Mouse (Mus musculus): ENCODE results near the gene Cadm1. TPM values are rescaled to one million over a fixed set of nuclear protein-coding genes. Genes with fewer than 3 reads are reported as not detected.

The Cadm1 gene
- polyA plus RNA-seq, 1 experiment from 2014 or later = 105 TPM

DNA sequence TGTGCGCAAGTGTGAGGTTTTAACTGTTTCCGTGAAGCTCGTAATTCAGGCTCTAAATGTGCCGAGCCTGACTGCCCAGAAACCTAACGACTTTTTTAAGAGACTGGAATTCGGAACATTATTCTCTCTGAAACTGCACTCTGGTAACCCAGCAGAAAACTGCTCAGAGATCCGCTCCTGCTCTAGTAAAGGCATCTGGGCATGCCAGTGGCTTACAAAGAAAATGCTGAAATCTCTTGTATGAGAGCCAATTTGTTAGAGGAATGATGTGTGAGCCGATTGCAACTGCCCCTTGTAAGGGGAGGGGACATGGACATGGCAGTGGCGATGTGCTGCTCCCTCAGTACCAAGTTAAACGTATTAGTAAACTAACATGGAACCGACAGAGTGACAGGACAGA is 240.9 kb downstream of the Cadm1 start:
- Histone ChIP-seq H3K9me3 (ENCODE audit: control insufficient read depth, low read length) (no peaks in the 10 kb centered on the region), H3K4me3 (ENCODE audit: low read depth, low read length) (no peak overlapping the region)

GRCm38 (mm10) chr9:47771953-47772352 is 242.0 kb downstream of the Cadm1 start:
- ATAC-seq (replicated peaks; ENCODE audit: low FRiP score) (no peak), DNase-seq (ENCODE audit: low spot score) (no peak)
- Histone ChIP-seq H3K4me1 (replicated peaks; ENCODE audit: control insufficient read depth, insufficient read depth, low read length) (peaks cover 3% of the 10 kb centered on the region; the same call in 1 of the 2 replicates), H3K9me3 (ENCODE audit: control insufficient read depth, low read length) (no peaks in the 10 kb centered on the region), H3K9ac (ENCODE audit: low read length) (no peak overlapping the region), H3K4me2 (ENCODE audit: low read depth, low read length, severe bottlenecking) (no peak overlapping the region), H3K27me3 (ENCODE audit: control insufficient read depth, insufficient read depth, low read length) (no peaks in the 10 kb centered on the region), H3K36me3 (ENCODE audit: control insufficient read depth, insufficient read depth, low read length) (no peaks in the 10 kb centered on the region), H3K27ac (ENCODE audit: low read depth, low read length) (no peak overlapping the region), H3K4me3 (ENCODE audit: low read depth, low read length) (no peak overlapping the region)
- 91% methylated on average over 5 of the region's 5 CpGs for WGBS

More for the DNA sequence above, 240.9 kb downstream of the Cadm1 start:
- no peaks in the 10 kb centered on the region for H3K36me3 ChIP-seq (ENCODE audit: control insufficient read depth, insufficient read depth, low read length)
- H3K9ac ChIP-seq (ENCODE audit: low read length) = no peak overlapping the region
- 69% methylated on average over 11 of the region's 11 CpGs for WGBS
- H3K27ac ChIP-seq (ENCODE audit: low read depth, low read length) = no peak overlapping the region
- H3K27me3 ChIP-seq (ENCODE audit: control insufficient read depth, insufficient read depth, low read length) = no peaks in the 10 kb centered on the region
- ATAC-seq (replicated peaks; ENCODE audit: low FRiP score) (no peak), DNase-seq (ENCODE audit: low spot score) (no peak)
- H3K4me1 ChIP-seq (replicated peaks; ENCODE audit: control insufficient read depth, insufficient read depth, low read length) = peaks cover 3% of the 10 kb centered on the region; the same call in 1 of the 2 replicates
- no peak overlapping the region for H3K4me2 ChIP-seq (ENCODE audit: low read depth, low read length, severe bottlenecking)

DNA sequence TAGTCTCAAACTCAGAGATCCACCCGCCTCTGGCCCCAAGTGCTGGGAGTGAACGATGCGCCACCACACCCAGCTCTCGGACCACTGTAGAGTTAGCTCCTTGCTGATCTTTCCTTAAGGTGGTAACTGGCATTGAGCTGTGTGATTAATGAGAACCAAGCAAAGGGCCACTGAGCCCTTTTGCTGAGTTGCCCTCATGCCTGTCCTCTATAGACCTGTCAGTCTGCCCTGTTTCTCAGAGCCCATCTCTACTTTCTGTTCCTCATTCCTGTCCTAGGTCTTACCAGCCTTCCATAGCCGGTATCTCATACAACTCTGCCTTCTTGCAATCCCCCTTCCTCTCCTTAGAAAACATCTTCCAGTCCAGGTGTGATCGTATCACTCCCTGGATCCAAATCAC is 242.8 kb downstream of the Cadm1 start:
- no peak overlapping the region for H3K4me2 ChIP-seq (ENCODE audit: low read depth, low read length, severe bottlenecking)
- H3K27ac ChIP-seq (ENCODE audit: low read depth, low read length) = no peak overlapping the region
- DNase-seq (ENCODE audit: low spot score) (no peak), ATAC-seq (replicated peaks; ENCODE audit: low FRiP score) (no peak)
- no peaks in the 10 kb centered on the region for H3K27me3 ChIP-seq (ENCODE audit: control insufficient read depth, insufficient read depth, low read length)
- 93% methylated on average over 6 of the region's 6 CpGs for WGBS
- no peak overlapping the region for H3K9ac ChIP-seq (ENCODE audit: low read length)
- peaks cover 3% of the 10 kb centered on the region; the same call in 1 of the 2 replicates for H3K4me1 ChIP-seq (replicated peaks; ENCODE audit: control insufficient read depth, insufficient read depth, low read length)
- no peaks in the 10 kb centered on the region for H3K36me3 ChIP-seq (ENCODE audit: control insufficient read depth, insufficient read depth, low read length)
- no peak overlapping the region for H3K4me3 ChIP-seq (ENCODE audit: low read depth, low read length)
- H3K9me3 ChIP-seq (ENCODE audit: control insufficient read depth, low read length) = no peaks in the 10 kb centered on the region

DNA sequence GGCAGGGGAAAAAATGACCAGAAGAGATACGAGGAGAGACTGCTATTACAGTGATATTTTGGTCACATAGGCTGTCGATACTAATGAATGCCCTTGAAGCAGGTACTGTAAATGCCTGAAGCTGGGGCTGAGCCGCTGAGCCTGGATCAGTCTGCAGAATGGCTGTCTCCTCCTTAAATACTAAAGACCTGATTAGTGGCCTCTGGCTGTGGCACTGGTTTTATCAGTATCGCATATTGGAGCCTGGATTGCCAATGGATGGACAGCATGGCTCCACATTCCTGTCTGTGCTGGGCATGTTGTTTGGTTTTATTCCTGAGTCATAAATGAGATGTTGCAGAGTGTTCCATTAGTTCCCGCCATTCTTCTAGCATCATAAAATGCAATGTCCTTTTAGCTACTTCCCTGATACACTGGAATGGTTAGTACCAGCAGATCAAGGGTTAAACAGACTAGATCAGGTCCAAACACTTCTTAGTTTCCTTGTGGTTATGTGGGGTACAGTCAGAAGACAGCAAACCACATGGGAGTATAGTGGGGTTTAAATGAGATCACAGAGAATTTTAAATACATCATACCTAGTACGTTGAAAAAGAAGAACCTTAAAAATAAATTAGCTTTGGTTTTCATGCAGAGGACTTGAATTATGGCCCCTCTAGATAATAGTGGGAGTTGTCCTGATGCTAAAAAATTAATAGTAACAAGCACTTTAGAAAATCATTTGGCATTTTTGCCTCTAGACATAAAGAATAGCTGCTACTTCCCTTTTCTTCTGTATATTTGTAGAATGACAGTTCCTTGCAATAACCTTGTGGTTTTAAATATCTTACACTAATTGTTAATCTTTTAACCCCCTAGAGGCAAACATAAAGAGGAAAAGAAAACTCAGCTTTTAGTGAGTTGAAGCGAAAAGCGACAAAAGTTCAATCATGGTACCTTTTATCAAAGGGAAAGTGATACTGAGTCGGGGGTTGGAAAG is 247.3 kb downstream of the Cadm1 start:
- no peak overlapping the region for H3K9ac ChIP-seq (ENCODE audit: low read length)
- H3K4me2 ChIP-seq (ENCODE audit: low read depth, low read length, severe bottlenecking) = no peak overlapping the region
- no peak overlapping the region for H3K27ac ChIP-seq (ENCODE audit: low read depth, low read length)
- H3K4me3 ChIP-seq (ENCODE audit: low read depth, low read length) = no peak overlapping the region
- no peaks in the 10 kb centered on the region for H3K27me3 ChIP-seq (ENCODE audit: control insufficient read depth, insufficient read depth, low read length)
- 80% methylated on average over 9 of the region's 9 CpGs for WGBS
- ATAC-seq (replicated peaks; ENCODE audit: low FRiP score) (no peak), DNase-seq (ENCODE audit: low spot score) (no peak)
- H3K36me3 ChIP-seq (ENCODE audit: control insufficient read depth, insufficient read depth, low read length) = no peaks in the 10 kb centered on the region
- H3K4me1 ChIP-seq (replicated peaks; ENCODE audit: control insufficient read depth, insufficient read depth, low read length) = peaks cover 8% of the 10 kb centered on the region
- H3K9me3 ChIP-seq (ENCODE audit: control insufficient read depth, low read length) = no peaks in the 10 kb centered on the region

- H3K27ac ChIP-seq (ENCODE audit: low read depth, low read length) = no peak overlapping the region
- H3K27me3 ChIP-seq (ENCODE audit: control insufficient read depth, insufficient read depth, low read length) = no peaks in the 10 kb centered on the region
- H3K4me1 ChIP-seq (replicated peaks; ENCODE audit: control insufficient read depth, insufficient read depth, low read length) = peaks cover 8% of the 10 kb centered on the region
- H3K9me3 ChIP-seq (ENCODE audit: control insufficient read depth, low read length) = no peaks in the 10 kb centered on the region
- no peak for ATAC-seq (replicated peaks; ENCODE audit: low FRiP score)
- no peak overlapping the region for H3K9ac ChIP-seq (ENCODE audit: low read length)
- 50% methylated on average over 11 of the region's 11 CpGs for WGBS
- H3K36me3 ChIP-seq (ENCODE audit: control insufficient read depth, insufficient read depth, low read length) = no peaks in the 10 kb centered on the region
- H3K4me2 ChIP-seq (ENCODE audit: low read depth, low read length, severe bottlenecking) = no peak overlapping the region
- no peak overlapping the region for H3K4me3 ChIP-seq (ENCODE audit: low read depth, low read length)
- no peak for DNase-seq (ENCODE audit: low spot score)
Measured at GRCm38 (mm10) chr9:47778438-47778837, 248.5 kb downstream of the Cadm1 start.

DNA sequence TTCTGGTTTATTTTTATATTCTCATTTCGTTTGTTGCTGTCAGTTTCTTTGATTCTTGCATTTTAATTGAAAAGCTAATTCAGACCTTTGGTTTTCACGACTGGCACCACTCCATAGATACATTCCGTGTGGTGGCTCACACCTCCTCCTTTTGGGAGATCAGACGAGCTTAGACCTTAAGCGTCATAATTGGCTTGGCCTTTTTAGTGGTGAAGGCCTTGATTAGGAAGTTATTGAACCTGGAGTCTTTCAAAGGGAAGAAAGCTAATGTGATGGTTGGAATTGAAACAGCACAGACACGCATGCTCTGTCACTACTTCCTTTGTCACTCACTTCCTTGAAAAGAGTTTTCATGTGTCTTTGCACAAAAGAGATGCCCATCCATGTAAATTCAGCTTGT is 249.3 kb downstream of the Cadm1 start:
- H3K36me3 ChIP-seq (ENCODE audit: control insufficient read depth, insufficient read depth, low read length) = no peaks in the 10 kb centered on the region
- H3K27ac ChIP-seq (ENCODE audit: low read depth, low read length) = no peak overlapping the region
- WGBS = 30% methylated on average over 6 of the region's 6 CpGs
- H3K4me3 ChIP-seq (ENCODE audit: low read depth, low read length) = no peak overlapping the region
- DNase-seq (ENCODE audit: low spot score) = no peak
- no peak overlapping the region for H3K4me2 ChIP-seq (ENCODE audit: low read depth, low read length, severe bottlenecking)
- H3K27me3 ChIP-seq (ENCODE audit: control insufficient read depth, insufficient read depth, low read length) = no peaks in the 10 kb centered on the region
- no peaks in the 10 kb centered on the region for H3K9me3 ChIP-seq (ENCODE audit: control insufficient read depth, low read length)
- peaks cover 8% of the 10 kb centered on the region for H3K4me1 ChIP-seq (replicated peaks; ENCODE audit: control insufficient read depth, insufficient read depth, low read length)
- H3K9ac ChIP-seq (ENCODE audit: low read length) = no peak overlapping the region
- no peak for ATAC-seq (replicated peaks; ENCODE audit: low FRiP score)

- no peaks in the 10 kb centered on the region; the same call in 1 of the 2 replicates for H3K36me3 ChIP-seq (ENCODE audit: control insufficient read depth, insufficient read depth, low read length)
- 92% methylated on average over 3 of the region's 3 CpGs for WGBS
- no peak overlapping the region for H3K27ac ChIP-seq (ENCODE audit: low read depth, low read length)
- H3K27me3 ChIP-seq (ENCODE audit: control insufficient read depth, insufficient read depth, low read length) = no peaks in the 10 kb centered on the region
- no peak overlapping the region for H3K4me2 ChIP-seq (ENCODE audit: low read depth, low read length, severe bottlenecking)
- H3K4me1 ChIP-seq (replicated peaks; ENCODE audit: control insufficient read depth, insufficient read depth, low read length) = no peaks in the 10 kb centered on the region
- no peak overlapping the region for H3K4me3 ChIP-seq (ENCODE audit: low read depth, low read length)
- DNase-seq (ENCODE audit: low spot score) (no peak), ATAC-seq (replicated peaks; ENCODE audit: low FRiP score) (no peak)
- H3K9ac ChIP-seq (ENCODE audit: low read length) = no peak overlapping the region
- H3K9me3 ChIP-seq (ENCODE audit: control insufficient read depth, low read length) = no peaks in the 10 kb centered on the region
Measured at GRCm38 (mm10) chr9:47786642-47787041, 256.7 kb downstream of the Cadm1 start.

- H3K9me3 ChIP-seq (ENCODE audit: control insufficient read depth, low read length) = no peaks in the 10 kb centered on the region
- H3K36me3 ChIP-seq (ENCODE audit: control insufficient read depth, insufficient read depth, low read length) = no peaks in the 10 kb centered on the region
- H3K4me2 ChIP-seq (ENCODE audit: low read depth, low read length, severe bottlenecking) = no peak overlapping the region
- no peak overlapping the region for H3K4me3 ChIP-seq (ENCODE audit: low read depth, low read length)
- H3K27me3 ChIP-seq (ENCODE audit: control insufficient read depth, insufficient read depth, low read length) = no peaks in the 10 kb centered on the region
- H3K9ac ChIP-seq (ENCODE audit: low read length) = no peak overlapping the region
- peaks cover 6% of the 10 kb centered on the region; the same call in 1 of the 2 replicates for H3K4me1 ChIP-seq (replicated peaks; ENCODE audit: control insufficient read depth, insufficient read depth, low read length)
- ATAC-seq (replicated peaks; ENCODE audit: low FRiP score) (no peak), DNase-seq (ENCODE audit: low spot score) (no peak)
- WGBS = 58% methylated on average over 5 of the region's 5 CpGs
- no peak overlapping the region for H3K27ac ChIP-seq (ENCODE audit: low read depth, low read length)
Measured at GRCm38 (mm10) chr9:47798478-47798877, 268.5 kb downstream of the Cadm1 start.

Measured in forebrain, embryonic 11.5 days (tissue).